Mouse (Mus musculus) kidney, adult 2 months (tissue): ENCODE measurements at regions not wholly inside any gene's neighbourhood (a gene's known extent, or its start where the extent isn't known, plus 50 kb on each side); places are given as distances from the start of the nearest gene placed in this dataset.

Experiments
- DNase-seq: peaks from one replicate; pipeline ENCODE4 v3.0.0; 2021
- H3K27ac ChIP-seq: fragments of 200-500 bp; 2 replicates; pipeline ENCODE4 v1.5.1; 2012; ENCODE audit warnings: low read depth, low read length, control low read depth, inconsistent platforms; ENCODE audit not compliant: insufficient read depth
- H3K27me3 ChIP-seq: fragments of 200-500 bp; replicated peaks from 2 replicates; pipeline ENCODE4 v1.6.1; 2012; ENCODE audit warnings: mild to moderate bottlenecking, moderate library complexity, low read length, inconsistent platforms; ENCODE audit not compliant: control insufficient read depth, insufficient read depth
- H3K36me3 ChIP-seq: fragments of 200-500 bp; 2 replicates; pipeline ENCODE4 v1.6.1; 2012; ENCODE audit warnings: mild to moderate bottlenecking, moderate library complexity, low read length, inconsistent platforms; ENCODE audit not compliant: control insufficient read depth, insufficient read depth
- H3K4me1 ChIP-seq: fragments of 200-500 bp; 2 replicates; pipeline ENCODE4 v1.6.1; 2011; ENCODE audit warnings: low read length; ENCODE audit not compliant: control insufficient read depth, insufficient read depth
- H3K4me3 ChIP-seq: fragments of 200-500 bp; 2 replicates; pipeline ENCODE4 v1.5.1; 2011; ENCODE audit warnings: mild to moderate bottlenecking, low read depth, low read length, control low read depth; ENCODE audit not compliant: insufficient read depth
- CTCF ChIP-seq: fragments of 200-500 bp; conservative IDR thresholded peaks from 2 replicates; pipeline ENCODE4 v1.5.1; 2011; ENCODE audit warnings: low read depth, mild to moderate bottlenecking, control low read depth, low read length, moderate library complexity, mixed read lengths; ENCODE audit not compliant: insufficient read depth, insufficient read length
- POLR2A ChIP-seq: fragments of 200-500 bp; IDR thresholded peaks from one replicate; pipeline ENCODE4 v1.6.1; 2011; ENCODE audit warnings: low read depth, low read length, control low read depth
- WGBS: fragments of 180-500 bp; shearing (Covaris S2); methylation state at CpG from one replicate; pipeline ENCODE4 v1.1.7; 2018; 5-methylcytosine and 5-hydroxymethylcytosine counted together

DNA sequence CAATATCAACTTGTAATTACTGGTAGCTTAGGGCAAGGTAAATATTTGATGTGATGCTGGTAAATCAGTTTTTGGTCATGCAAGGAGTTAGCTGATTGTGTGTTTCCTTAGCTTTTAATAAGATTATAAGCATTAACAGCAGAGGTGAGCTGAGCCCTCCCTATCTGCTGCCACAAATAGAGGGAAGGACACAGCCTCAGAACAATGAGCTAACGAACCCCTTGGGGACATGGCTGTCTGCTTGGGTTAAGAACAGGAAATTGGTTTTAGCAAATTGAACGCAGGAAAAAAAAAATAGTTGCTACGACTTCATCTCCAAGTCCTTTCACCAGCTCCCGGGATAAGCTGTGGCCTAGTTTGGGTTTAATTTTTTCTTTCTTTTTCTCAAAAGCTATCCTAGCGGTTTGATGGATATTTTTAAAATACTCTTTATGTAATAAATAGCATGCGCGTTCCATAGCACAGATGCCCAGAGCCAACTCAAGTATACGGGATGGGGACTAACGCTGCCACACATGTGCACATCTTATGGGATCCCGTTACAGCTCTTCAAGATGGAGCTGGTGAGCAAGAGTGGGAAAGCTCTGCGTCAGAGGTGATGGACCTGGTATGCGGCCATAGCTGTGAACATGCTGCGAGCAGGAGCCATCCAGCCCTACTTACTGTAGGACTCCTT, 236.6 kb downstream of the Atp23 start:
- WGBS = 79% methylated on average over 13 of the region's 13 CpGs
- no peak for TF ChIP-seq CTCF
- no peak for TF ChIP-seq POLR2A
- Histone ChIP-seq H3K36me3 (no peaks in the 10 kb centered on the region), H3K27me3 (no peaks in the 10 kb centered on the region), H3K27ac (no peak overlapping the region), H3K4me1 (no peaks in the 10 kb centered on the region), H3K4me3 (no peak overlapping the region)
- no peak for DNase-seq

DNA sequence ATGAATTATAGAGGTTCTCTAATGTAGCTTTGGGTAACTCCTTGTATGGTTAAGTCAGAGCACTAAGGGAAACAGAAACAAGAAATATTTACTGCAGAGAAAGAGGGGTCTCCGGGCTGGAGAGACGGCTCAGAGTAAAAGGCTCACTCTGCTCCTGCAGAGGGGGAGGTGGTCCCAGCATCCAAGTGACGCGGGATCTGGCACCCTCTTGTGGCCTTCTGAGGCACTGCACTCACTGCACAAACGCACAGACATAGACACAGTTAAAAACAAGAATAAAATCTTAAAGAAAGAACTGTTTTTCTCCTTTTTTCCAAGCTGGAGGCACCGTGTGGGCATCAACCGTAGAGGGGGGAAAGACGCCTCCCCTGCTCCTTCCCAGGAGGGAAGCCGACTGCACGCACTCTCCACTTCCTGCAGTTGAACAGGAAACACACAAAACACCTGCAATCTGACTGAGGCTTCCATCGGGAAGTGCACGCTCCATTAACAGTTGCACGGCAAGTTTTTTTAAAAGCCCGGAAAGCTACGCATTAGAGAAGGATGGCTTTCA, 237.6 kb downstream of the Atp23 start:
- no peak for TF ChIP-seq POLR2A
- peak; percentile 39; the same call in 1 of the 2 replicates for TF ChIP-seq CTCF
- no peaks in the 10 kb centered on the region for H3K4me1 ChIP-seq
- DNase-seq = no peak
- H3K4me3 ChIP-seq = no peak overlapping the region
- no peaks in the 10 kb centered on the region for H3K36me3 ChIP-seq
- no peak overlapping the region for H3K27ac ChIP-seq
- no peaks in the 10 kb centered on the region for H3K27me3 ChIP-seq
- 56% methylated on average over 15 of the region's 15 CpGs for WGBS

DNA sequence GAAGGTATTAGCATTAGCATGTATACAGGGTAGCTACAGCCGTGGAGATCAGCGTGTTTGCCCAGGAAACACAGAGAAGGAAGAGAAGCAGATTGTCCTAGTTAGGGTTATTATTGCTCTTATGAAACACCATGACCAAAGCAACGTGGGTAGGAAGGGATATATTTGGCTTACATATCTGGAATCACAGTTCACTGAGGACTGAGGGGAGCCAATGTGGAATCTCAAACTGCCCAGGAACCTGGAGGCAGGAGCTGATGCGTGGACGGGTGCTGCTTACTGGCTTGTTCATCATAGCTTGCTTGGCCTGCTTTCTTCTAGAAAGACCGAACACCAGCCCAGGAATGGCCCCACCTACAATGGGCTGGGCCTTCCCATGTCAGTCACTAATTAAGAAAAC, 238.4 kb downstream of the Atp23 start:
- WGBS = 89% methylated on average over 6 of the region's 6 CpGs
- Histone ChIP-seq H3K27ac (no peak overlapping the region), H3K4me1 (no peaks in the 10 kb centered on the region), H3K27me3 (no peaks in the 10 kb centered on the region), H3K36me3 (no peaks in the 10 kb centered on the region), H3K4me3 (no peak overlapping the region)
- TF ChIP-seq CTCF (no peak), POLR2A (no peak)
- DNase-seq = no peak

DNA sequence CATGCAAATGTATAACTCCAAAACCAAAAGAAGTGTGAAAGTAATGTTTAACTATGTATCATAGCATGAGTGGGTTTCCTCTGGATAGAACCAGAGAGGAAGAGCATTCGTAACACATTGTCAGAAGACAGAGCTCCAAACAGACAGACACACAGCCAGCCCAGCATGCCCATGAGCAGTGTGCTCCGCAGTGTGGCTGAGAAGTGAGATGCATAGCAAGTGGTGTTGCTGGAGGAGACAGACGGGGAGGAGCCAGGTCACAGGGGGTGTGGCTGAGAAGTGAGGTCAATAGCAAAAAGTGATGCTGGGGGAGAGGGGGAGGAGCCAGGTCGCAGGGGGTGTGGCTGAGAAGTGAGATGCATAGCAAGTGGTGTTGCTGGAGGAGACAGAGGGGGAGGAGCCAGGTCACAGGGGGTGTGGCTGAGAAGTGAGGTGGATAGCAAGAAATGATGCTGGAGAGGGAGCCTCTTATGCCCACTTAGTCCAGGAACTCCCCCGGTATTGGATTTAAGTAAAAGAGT, 240.0 kb downstream of the Atp23 start:
- H3K4me3 ChIP-seq = no peak overlapping the region
- H3K27ac ChIP-seq = no peak overlapping the region
- TF ChIP-seq CTCF = no peak
- no peak for TF ChIP-seq POLR2A
- no peaks in the 10 kb centered on the region for H3K27me3 ChIP-seq
- WGBS = 60% methylated on average over 5 of the region's 5 CpGs
- H3K4me1 ChIP-seq = no peaks in the 10 kb centered on the region
- no peaks in the 10 kb centered on the region for H3K36me3 ChIP-seq
- no peak for DNase-seq

DNA sequence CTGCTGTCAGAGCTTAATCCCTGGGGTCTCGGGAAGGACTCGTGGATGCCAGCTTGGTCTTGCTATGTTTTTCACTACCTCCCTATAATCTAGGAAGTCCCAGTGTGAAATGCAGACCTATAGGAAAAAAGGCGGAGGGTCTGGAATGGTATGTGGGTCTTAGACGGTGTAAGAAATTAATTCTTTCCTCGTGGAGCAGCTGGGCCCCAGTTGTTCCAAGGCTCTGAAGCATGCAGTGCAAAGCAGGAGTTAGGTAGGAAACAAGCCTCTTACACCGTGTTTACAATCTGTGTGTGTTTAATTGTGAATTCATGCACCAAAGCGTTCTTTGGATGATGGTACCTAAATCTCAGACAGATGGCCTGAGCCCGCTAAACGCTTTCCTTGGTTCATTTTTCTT, 241.1 kb downstream of the Atp23 start:
- 73% methylated on average over 9 of the region's 9 CpGs for WGBS
- TF ChIP-seq POLR2A (no peak), CTCF (no peak)
- H3K27ac ChIP-seq = no peak overlapping the region
- H3K27me3 ChIP-seq = no peaks in the 10 kb centered on the region
- no peak overlapping the region for H3K4me3 ChIP-seq
- no peaks in the 10 kb centered on the region for H3K4me1 ChIP-seq
- no peaks in the 10 kb centered on the region for H3K36me3 ChIP-seq
- no peak for DNase-seq

DNA sequence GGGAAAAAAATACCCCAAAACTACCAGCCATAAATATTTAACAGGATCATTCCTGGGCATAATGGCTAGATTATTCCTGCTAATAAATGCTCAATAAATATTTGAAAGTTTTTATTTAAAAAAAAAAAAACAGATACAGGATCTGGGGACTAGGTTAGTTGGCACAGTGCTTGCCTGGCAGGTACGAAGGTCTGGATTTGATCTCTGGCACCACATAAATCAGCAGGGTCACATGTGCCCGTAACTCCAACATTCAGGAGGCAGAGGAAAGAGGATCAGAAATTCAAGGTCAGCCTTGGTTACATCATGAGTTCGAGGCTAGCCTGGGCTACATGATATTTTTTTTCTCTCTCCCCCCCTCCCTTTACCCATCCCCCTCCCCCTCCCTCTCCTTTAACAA, 248.5 kb downstream of the Atp23 start:
- TF ChIP-seq POLR2A = no peak
- no peak for TF ChIP-seq CTCF
- no peaks in the 10 kb centered on the region; the same call in 1 of the 2 replicates for H3K27me3 ChIP-seq
- H3K4me3 ChIP-seq = no peak overlapping the region
- no peaks in the 10 kb centered on the region for H3K36me3 ChIP-seq
- 60% methylated on average over 3 of the region's 3 CpGs for WGBS
- DNase-seq = peak; percentile 11
- no peak overlapping the region for H3K27ac ChIP-seq
- H3K4me1 ChIP-seq = no peaks in the 10 kb centered on the region

DNA sequence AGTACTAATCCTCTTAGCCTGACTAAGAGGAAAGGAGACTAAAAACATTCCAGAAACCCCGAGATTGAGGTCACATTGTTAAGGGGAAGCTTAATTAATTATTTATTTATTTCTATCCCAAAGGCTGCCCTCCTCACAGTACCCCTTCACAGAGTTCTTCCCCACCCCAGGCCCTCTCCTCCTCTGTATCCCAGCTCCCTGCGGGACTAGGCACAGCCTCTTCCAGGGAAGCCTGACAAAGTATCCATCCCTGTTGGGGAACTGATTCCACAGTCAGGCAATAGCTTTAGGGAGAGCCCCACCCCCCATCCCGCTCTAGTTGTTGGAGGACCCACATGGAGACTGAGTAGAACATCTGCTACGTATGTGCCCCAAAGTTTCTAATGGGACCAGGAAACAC, 254.6 kb downstream of the Atp23 start:
- no peaks in the 10 kb centered on the region; the same call in 1 of the 2 replicates for H3K27me3 ChIP-seq
- H3K4me3 ChIP-seq = no peak overlapping the region
- H3K36me3 ChIP-seq = no peaks in the 10 kb centered on the region
- H3K4me1 ChIP-seq = no peaks in the 10 kb centered on the region
- WGBS = 61% methylated on average over 4 of the region's 4 CpGs
- no peak overlapping the region for H3K27ac ChIP-seq
- TF ChIP-seq POLR2A (no peak), CTCF (no peak)
- no peak for DNase-seq
